Mouse (Mus musculus): ENCODE measurements at regions not wholly inside any gene's neighbourhood (a gene's known extent, or its start where the extent isn't known, plus 50 kb on each side); places are given as distances from the start of the nearest gene placed in this dataset.

DNA sequence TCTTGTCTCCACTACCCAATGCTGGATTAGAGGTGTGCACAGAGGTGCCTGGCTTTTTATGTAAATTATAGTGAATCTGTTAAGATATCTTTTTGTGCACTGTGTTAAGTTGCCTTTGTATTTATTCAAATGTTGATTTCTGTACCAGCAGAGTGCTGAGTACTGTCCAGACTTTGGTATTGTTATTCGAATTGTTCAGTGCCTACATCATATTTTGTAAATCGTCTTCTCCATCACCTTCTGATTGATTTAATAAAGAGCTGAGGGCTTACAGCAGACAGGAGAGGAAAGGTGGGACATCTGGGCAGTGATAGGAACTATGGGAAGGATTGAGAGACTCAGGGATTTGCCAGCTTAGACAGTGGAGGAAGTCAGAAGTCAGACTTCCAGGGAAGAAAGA lies 270.2 kb upstream of the Kazn start:
- WGBS = 93% methylated on average over 2 of the region's 2 CpGs
- Histone ChIP-seq H3K9me3 (peaks cover 7% of the 10 kb centered on the region; the same call in 1 of the 2 replicates), H3K9ac (replicated peaks) (no peak overlapping the region), H3K36me3 (no peaks in the 10 kb centered on the region), H3K4me2 (replicated peaks) (no peak overlapping the region), H3K27ac (no peak overlapping the region), H3K4me3 (replicated peaks) (no peak overlapping the region), H3K4me1 (replicated peaks) (peaks cover 16% of the 10 kb centered on the region), H3K27me3 (peaks cover 5% of the 10 kb centered on the region; the same call in 1 of the 2 replicates)
- no peak for ATAC-seq

DNA sequence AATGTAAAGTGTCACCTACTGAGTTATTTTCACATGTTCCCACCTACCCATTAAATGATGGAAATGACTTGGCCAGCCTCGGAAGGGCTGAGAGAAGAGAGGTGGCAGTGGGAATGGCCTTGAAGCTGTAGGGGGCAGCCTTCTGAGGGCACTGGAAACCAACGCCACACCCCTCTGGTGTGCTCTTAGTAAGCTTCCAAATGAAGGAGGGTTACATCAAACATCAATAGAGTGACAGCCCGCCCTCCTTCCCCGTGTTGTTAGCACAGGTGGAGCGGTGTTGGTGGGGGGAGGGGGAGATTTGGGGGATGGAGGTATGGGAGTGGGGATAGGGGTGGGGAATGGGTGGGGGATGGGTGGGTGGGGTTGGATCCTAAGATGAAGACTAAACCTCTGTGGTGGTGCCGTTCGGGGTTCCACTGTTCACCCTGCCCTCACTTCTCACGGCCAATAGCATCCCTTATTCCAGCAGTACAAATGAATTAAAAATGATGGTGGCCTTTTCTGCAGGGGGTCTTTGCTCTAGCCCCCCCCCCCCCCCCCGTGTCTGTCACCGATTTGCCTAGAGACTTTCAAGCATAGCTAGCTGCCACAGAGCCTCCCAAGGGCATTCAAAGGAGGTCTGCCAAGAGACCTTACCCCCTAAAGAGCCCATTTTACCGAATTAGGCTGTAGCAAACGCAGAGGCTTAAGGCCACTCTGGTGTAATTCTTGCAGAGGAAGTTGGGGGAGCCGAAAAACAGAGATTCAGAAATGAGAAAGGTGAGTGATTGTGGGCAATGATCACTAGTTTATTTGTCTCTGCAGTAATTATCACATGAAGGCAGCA lies 267.4 kb upstream of the Kazn start:
- 13% methylated on average over 12 of the region's 13 CpGs for WGBS
- Histone ChIP-seq H3K36me3 (no peaks in the 10 kb centered on the region), H3K9ac (replicated peaks) (no peak overlapping the region), H3K4me2 (replicated peaks) (no peak overlapping the region), H3K4me1 (replicated peaks) (peaks cover 16% of the 10 kb centered on the region), H3K27me3 (peaks cover 5% of the 10 kb centered on the region; the same call in 1 of the 2 replicates), H3K4me3 (replicated peaks) (no peak overlapping the region), H3K9me3 (no peaks in the 10 kb centered on the region), H3K27ac (no peak overlapping the region)
- ATAC-seq = peak; percentile 62

DNA sequence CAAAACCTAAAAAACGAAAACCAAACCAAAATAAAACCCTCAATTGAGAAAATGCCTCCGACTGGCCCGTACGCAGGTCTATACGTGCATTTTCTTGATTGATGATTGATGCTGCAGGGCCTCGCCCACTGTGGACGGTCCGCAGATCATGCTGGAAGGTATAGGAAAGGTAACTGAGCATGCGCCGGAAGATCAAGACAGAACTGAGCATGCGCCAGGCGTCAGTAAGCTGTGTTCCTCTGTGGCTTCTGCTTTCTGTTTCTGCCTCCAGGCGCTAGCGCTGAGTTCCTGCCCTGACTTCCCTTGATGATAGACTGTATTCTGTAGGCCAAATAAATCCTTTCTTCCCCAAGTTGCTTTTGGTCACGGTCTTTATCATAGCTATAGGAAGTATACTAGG lies 264.6 kb upstream of the Kazn start:
- no peaks in the 10 kb centered on the region for H3K36me3 ChIP-seq
- H3K4me1 ChIP-seq (replicated peaks) = peaks cover 16% of the 10 kb centered on the region
- H3K4me2 ChIP-seq (replicated peaks) = no peak overlapping the region
- no peaks in the 10 kb centered on the region for H3K9me3 ChIP-seq
- no peak for ATAC-seq
- no peak overlapping the region for H3K27ac ChIP-seq
- H3K9ac ChIP-seq (replicated peaks) = no peak overlapping the region
- no peak overlapping the region for H3K4me3 ChIP-seq (replicated peaks)
- peaks cover 4% of the 10 kb centered on the region; the same call in 1 of the 2 replicates for H3K27me3 ChIP-seq
- 93% methylated on average over 15 of the region's 15 CpGs for WGBS

DNA sequence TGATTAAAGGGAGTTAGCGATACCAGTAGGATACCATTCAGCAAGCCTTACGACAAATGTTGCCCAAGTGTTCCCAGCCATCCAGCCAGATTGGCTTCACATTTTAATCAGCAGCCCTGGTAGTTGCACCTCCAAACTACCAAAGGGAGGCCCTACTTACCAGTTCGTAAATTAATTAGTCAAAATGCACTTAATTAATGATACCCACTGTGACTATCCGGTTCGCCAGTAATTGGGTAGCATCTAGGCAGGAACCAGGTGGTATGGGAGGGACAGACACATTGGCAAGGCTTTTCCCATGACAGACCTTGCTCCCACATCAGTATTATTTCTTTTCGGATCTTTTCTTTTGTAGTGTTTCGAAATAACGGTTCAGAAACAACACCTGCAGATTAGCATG lies 262.0 kb upstream of the Kazn start:
- Histone ChIP-seq H3K9ac (replicated peaks) (no peak overlapping the region), H3K4me1 (replicated peaks) (peaks cover 11% of the 10 kb centered on the region), H3K27me3 (0 out of 2 replicates have a peak, but pooled peaks cover 2% of the 10 kb centered on the region), H3K27ac (no peak overlapping the region), H3K4me3 (replicated peaks) (no peak overlapping the region), H3K4me2 (replicated peaks) (no peak overlapping the region), H3K36me3 (no peaks in the 10 kb centered on the region), H3K9me3 (no peaks in the 10 kb centered on the region)
- no peak for ATAC-seq
- 83% methylated on average over 8 of the region's 8 CpGs for WGBS

DNA sequence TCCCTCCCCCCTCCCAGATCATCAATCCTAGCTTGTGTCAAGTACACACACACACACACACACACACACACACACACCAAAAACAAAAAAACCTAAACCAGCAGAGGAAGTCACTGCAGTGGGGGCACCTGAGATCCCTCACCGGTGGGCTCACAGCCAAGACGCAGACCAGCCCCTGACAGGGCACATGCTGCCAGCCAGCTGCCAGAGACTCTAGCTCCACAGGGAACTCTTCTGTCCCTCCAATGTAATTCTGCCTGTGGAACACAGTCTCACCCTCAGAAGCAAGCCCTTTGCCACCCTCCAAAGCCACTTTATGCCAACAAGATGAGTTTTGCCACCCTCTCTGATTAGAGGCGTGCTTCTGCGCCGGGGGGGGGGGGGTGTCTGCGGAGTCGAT lies 261.3 kb upstream of the Kazn start:
- no peak for ATAC-seq
- no peak overlapping the region for H3K9ac ChIP-seq (replicated peaks)
- no peak overlapping the region for H3K27ac ChIP-seq
- no peak overlapping the region for H3K4me2 ChIP-seq (replicated peaks)
- 0 out of 2 replicates have a peak, but pooled peaks cover 4% of the 10 kb centered on the region for H3K27me3 ChIP-seq
- H3K36me3 ChIP-seq = no peaks in the 10 kb centered on the region
- no peak overlapping the region for H3K4me3 ChIP-seq (replicated peaks)
- no peaks in the 10 kb centered on the region for H3K9me3 ChIP-seq
- peaks cover 9% of the 10 kb centered on the region for H3K4me1 ChIP-seq (replicated peaks)
- WGBS = 85% methylated on average over 7 of the region's 7 CpGs

DNA sequence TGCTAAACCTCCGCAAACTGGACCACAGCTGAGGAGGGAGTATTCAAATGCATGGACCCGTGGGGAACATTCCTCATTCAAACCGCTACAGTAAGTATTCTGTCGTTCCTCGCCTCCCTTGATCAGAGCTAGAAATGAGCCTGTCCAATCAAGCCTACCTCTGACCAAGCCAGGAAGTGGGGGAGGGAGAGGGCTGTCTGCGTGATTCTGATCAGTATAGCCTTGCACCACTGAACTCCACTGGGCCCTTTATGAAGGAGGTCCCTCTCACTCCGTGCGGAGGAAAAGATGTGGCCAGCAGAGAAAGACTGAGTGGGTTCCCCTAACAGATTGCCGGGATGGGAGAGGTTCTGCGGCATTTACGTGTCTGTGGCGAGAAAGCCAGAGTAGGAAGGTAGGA lies 257.4 kb upstream of the Kazn start:
- H3K27me3 ChIP-seq = 0 out of 2 replicates have a peak, but pooled peaks cover 4% of the 10 kb centered on the region
- no peaks in the 10 kb centered on the region for H3K9me3 ChIP-seq
- peaks cover 9% of the 10 kb centered on the region for H3K4me1 ChIP-seq (replicated peaks)
- no peak overlapping the region for H3K4me3 ChIP-seq (replicated peaks)
- no peaks in the 10 kb centered on the region for H3K36me3 ChIP-seq
- WGBS = 56% methylated on average over 12 of the region's 12 CpGs
- H3K4me2 ChIP-seq (replicated peaks) = no peak overlapping the region
- ATAC-seq = 0 out of 2 replicates have a peak, but pooled peaks have one; percentile 27
- H3K9ac ChIP-seq (replicated peaks) = no peak overlapping the region
- H3K27ac ChIP-seq = no peak overlapping the region

DNA sequence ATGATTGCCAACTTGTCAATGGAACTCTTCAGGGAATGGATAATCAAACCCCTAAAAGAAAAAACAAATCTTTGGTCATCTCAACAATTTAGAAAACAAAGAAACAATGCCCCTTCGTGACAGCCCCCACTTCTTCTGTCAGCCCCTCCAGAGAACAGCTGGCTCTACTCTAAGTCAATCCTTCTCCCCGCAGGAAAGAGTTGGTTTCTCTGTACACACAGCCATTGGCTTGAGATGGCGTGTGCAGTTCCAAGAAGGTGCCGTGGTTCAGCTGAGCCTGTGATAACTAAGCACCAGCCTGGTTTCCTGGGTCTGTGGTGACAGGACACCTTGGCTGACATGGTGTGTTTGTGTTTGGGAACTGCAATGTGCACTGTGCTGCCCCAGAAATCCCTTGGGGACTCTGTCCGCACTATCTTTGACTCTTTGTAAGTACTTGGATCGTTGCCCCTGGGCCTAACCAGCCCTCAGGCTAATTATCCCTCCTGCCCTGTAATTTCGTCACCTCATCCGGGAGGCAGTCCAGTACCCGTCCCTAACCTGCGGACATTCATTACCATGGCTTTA lies 253.8 kb upstream of the Kazn start:
- Histone ChIP-seq H3K4me3 (replicated peaks) (no peak overlapping the region), H3K4me1 (replicated peaks) (peaks cover 9% of the 10 kb centered on the region), H3K27me3 (0 out of 2 replicates have a peak, but pooled peaks cover 4% of the 10 kb centered on the region), H3K27ac (no peak overlapping the region), H3K4me2 (replicated peaks) (no peak overlapping the region), H3K9me3 (no peaks in the 10 kb centered on the region), H3K9ac (replicated peaks) (no peak overlapping the region), H3K36me3 (no peaks in the 10 kb centered on the region)
- ATAC-seq = no peak
- 86% methylated on average over 10 of the region's 10 CpGs for WGBS

DNA sequence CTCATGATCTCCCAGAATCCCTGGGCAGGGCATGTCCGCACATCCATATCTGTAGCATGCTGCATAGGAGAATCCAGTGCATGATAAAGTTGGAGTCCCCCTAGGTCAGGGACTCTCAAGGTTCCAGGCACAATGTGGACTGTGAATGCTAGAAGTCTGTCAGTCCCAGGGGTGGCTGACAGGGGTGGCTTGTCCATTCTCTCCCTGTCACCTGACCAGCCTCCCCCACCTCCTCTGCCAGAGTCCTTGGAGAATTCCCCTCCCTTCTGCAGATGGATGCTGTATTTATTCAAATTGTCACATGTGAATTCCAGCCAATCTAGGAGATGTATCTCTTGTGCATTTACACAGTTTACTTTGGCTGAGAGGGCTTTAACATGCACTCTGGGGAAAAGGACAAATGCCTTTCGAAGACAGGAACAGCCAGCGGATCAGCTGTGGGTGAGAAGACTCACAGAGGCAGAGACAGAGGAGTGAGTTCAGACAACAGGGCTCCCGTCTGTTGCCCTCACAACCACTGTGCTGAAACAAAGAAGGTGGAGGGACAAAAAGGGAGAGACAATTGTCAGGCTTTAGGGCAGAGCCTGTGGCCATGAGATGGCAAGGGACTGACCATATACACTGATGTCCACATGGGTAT lies 246.7 kb upstream of the Kazn start:
- WGBS = 55% methylated on average over 4 of the region's 4 CpGs
- no peaks in the 10 kb centered on the region for H3K36me3 ChIP-seq
- no peaks in the 10 kb centered on the region for H3K27me3 ChIP-seq
- H3K4me2 ChIP-seq (replicated peaks) = no peak overlapping the region
- ATAC-seq = no peak
- H3K9me3 ChIP-seq = no peaks in the 10 kb centered on the region
- H3K9ac ChIP-seq (replicated peaks) = no peak overlapping the region
- H3K27ac ChIP-seq = no peak overlapping the region
- H3K4me1 ChIP-seq (replicated peaks) = peaks cover 10% of the 10 kb centered on the region
- no peak overlapping the region for H3K4me3 ChIP-seq (replicated peaks)

DNA sequence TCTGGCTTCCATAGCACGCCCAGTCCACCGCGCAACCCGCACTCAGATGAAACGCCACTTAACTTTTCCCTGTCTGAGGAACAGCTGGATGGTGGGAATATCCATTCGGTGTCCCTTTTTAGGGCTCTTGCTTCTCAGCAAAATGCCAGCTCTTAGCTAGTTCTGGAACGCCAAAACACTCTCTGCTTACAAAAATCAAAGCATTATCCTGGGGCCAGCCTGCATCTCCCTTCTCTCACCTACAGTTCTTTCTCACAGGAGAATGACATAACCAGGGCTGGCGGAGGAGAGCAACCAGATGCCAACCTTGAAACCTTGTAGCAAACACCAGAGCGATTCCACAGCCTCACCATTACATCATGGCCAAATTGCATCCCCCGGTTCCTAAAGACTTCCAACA lies 236.4 kb upstream of the Kazn start:
- Histone ChIP-seq H3K9ac (replicated peaks) (peak overlapping the region; percentile 52; the same call in 1 of the 2 replicates), H3K9me3 (no peaks in the 10 kb centered on the region), H3K4me1 (replicated peaks) (peaks cover 32% of the 10 kb centered on the region), H3K27me3 (no peaks in the 10 kb centered on the region), H3K4me3 (replicated peaks) (peak overlapping the region; percentile 38), H3K27ac (no peak overlapping the region), H3K36me3 (no peaks in the 10 kb centered on the region), H3K4me2 (replicated peaks) (peak overlapping the region; percentile 56)
- no peak for ATAC-seq
- whole genome bisulfite sequencing = 81% methylated on average over 10 of the region's 10 CpGs

DNA sequence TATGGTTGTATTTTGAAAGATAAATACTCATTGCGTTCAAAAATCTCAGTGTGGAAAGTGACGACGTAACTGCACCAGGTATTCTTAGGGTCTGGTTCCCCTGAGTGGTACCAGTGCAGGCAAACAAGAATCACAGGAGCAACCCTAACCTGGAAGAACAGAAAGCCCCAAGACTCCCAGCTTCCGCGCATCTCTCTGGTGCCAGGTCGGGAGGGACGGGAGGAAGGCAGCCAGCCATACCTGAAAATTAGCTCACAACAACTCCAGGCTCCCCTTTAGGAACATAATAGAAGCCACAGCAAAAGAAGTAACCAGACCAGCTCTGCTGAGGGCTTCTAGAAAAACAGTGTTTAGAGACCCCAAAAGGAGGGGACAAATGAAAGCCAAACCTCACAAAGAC lies 235.4 kb upstream of the Kazn start:
- WGBS = 88% methylated on average over 7 of the region's 7 CpGs
- Histone ChIP-seq H3K9me3 (no peaks in the 10 kb centered on the region), H3K4me2 (replicated peaks) (peak overlapping the region; percentile 56), H3K4me3 (replicated peaks) (peak overlapping the region; percentile 5; the same call in 1 of the 2 replicates), H3K27ac (no peak overlapping the region), H3K9ac (replicated peaks) (0 out of 2 replicates have a peak overlapping the region, but pooled peaks have one; percentile 20), H3K36me3 (no peaks in the 10 kb centered on the region), H3K4me1 (replicated peaks) (peaks cover 32% of the 10 kb centered on the region), H3K27me3 (no peaks in the 10 kb centered on the region)
- ATAC-seq = no peak

DNA sequence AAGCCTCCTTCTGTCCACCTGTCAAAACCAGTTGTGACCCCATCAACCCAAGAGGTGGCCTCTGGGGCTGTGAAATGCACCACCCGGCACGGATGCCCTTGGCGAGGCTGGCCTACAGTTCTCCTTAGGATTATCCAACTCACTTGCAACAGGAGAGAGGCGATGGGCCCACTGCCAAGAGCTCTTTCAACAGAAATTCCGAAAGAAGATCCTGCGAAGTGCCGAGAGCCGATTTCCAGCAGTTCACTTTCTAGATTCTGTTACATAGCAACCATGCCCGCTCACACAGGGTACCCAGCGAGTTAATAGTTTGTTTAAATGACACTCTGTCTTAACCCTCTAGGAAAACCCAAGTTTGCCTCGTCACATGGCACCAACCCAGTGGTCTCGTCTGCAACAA lies 234.8 kb upstream of the Kazn start:
- H3K9ac ChIP-seq (replicated peaks) = no peak overlapping the region
- ATAC-seq = peak; percentile 65; the same call in 1 of the 2 replicates

DNA sequence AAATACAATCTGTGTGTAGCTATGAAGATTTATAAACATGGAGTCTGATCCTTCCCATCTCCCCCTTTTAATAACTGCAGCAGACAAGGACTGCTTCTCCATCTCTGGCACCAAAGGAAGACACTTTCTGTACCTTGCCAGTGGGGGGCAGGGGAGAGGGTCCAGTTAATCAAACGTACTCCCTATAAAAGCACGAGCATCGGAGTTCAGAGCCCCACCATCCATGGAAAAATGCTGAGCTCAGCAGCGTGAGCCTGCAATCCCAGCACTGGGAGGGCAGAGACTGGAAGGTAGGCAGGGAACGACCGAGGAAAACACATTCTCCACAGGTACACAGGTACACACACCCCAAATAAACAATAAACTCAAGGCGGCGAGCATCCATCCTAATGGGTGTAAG lies 234.1 kb upstream of the Kazn start:
- Histone ChIP-seq H3K27me3 (no peaks in the 10 kb centered on the region), H3K9me3 (no peaks in the 10 kb centered on the region), H3K4me2 (replicated peaks) (no peak overlapping the region), H3K9ac (replicated peaks) (no peak overlapping the region), H3K27ac (no peak overlapping the region), H3K36me3 (no peaks in the 10 kb centered on the region), H3K4me3 (replicated peaks) (no peak overlapping the region), H3K4me1 (replicated peaks) (peaks cover 33% of the 10 kb centered on the region)
- 76% methylated on average over 8 of the region's 8 CpGs for WGBS
- ATAC-seq = no peak

More for the DNA sequence above, 234.8 kb upstream of the Kazn start:
- Histone ChIP-seq H3K9me3 (no peaks in the 10 kb centered on the region), H3K4me3 (replicated peaks) (no peak overlapping the region), H3K36me3 (no peaks in the 10 kb centered on the region), H3K27ac (no peak overlapping the region), H3K4me1 (replicated peaks) (peaks cover 32% of the 10 kb centered on the region), H3K27me3 (no peaks in the 10 kb centered on the region), H3K4me2 (replicated peaks) (peak overlapping the region; percentile 56)
- WGBS = 49% methylated on average over 12 of the region's 12 CpGs
